In genomic region chr17:51683318-51683717, GRCm38 (mm10) we compare ENCODE assay signal across 17 mouse cellular contexts.
"Had no signal": no experiment of that assay in that cellular context is flagged by ENCODE, and none has a peak within 500 bp of the region (broad histone marks: within the 10 kb centered on the region; RNA-seq: fewer than 3 reads in every experiment).

No protein-coding gene starts in this region.

- ATAC-seq: liver, embryonic 12.5 days; liver, postnatal 0 days; lung, postnatal 0 days; midbrain, embryonic 13.5 days; midbrain, embryonic 15.5 days; midbrain, embryonic 16.5 days had no signal

- DNase-seq: left cerebral cortex, postnatal 4 days; liver; liver, embryonic 13.5 days; liver, postnatal 0 days; lung, adult 18-20 months; lung, adult 2 months; lung, embryonic 14.5 days; lung, postnatal 10 days; lung, postnatal 14 days; lung, postnatal 36 days; lung, postnatal 4 days; midbrain, embryonic 14.5 days had no signal
